Mouse (Mus musculus): ENCODE data around the gene Cd5. TPM values are rescaled to one million over a fixed set of nuclear protein-coding genes. Genes with fewer than 3 reads are reported as not detected.

The Cd5 gene
- polyA plus RNA-seq, 1 experiment from 2014 or later, result 0.18 TPM

DNA sequence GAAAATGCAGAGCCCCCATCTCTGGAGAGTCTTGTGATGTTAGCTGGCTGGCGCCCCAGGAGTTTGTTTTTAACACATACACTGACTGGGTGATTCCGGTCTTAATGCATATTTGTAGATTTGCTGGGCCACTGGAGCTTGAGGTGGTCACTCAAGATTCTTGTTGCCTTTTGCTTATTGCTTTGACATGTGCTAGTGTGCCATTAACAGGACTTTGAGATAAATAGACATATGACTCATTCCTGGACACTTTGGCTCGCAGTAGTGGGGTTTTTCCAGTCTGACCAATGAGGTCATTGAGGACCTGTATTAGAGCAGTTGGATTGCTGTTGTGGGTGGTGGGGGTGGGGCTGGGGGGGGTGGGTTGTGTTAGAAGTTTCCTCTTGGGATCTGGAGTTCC is 48.5 kb downstream of the Cd5 start:
- no peaks in the 10 kb centered on the region for H3K9me3 ChIP-seq (ENCODE audit: control insufficient read depth)
- TF ChIP-seq CTCF (IDR thresholded peaks at IDR 0.05; ENCODE audit: low read depth), result no peak
- H3K27ac ChIP-seq (ENCODE audit: low read depth, low read length), result peak overlapping the region; percentile 98
- H3K27me3 ChIP-seq (replicated peaks; ENCODE audit: control insufficient read depth, insufficient read depth, low read length), result no peaks in the 10 kb centered on the region
- no peak for ATAC-seq
- peak overlapping the region; percentile 87 for H3K4me2 ChIP-seq (replicated peaks; ENCODE audit: low read depth)
- peaks cover 26% of the 10 kb centered on the region for H3K4me1 ChIP-seq (replicated peaks; ENCODE audit: control insufficient read depth, insufficient read depth, low read length)
- no peak overlapping the region for H3K9ac ChIP-seq (ENCODE audit: low read depth, low read length)
- H3K4me3 ChIP-seq (ENCODE audit: low read depth, low read length), result peak overlapping the region; percentile 76; the same call in 1 of the 2 replicates
- 39% methylated on average over 3 of the region's 3 CpGs for WGBS
- no peaks in the 10 kb centered on the region; the same call in 1 of the 2 replicates for H3K36me3 ChIP-seq (ENCODE audit: control insufficient read depth, insufficient read depth)

DNA sequence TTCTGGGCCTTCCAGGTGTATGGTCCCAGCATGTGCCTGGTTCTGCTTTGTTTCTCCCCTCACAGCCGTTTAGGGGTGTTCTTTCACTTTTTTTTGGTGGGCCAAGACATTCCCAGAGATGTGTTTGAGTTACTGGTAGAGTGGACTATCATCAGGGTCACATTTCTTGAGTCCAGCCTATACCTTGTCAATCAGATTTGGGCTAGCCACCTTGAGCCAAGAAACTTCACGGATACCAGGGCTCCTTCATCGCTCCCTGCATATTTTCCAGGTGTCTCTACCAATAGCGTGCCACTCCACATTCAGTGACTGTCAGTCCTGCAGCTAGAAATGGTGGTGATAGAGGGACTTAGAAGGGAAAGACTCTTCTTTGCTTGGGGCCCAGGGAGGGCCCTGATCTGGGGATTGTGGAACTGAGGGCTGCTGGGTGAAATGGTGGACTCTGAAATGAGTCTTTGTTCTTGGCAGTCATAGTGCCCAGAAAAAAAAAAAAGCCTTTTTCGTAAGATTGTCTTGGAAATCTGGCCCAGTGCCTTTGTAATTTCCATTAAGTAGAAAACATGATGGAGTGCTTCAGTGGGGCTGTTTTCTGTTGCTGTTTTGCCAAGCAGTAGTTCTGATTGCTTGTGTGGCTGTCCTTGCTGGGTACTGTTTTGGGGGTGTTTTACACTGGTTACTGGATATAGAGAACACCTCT is 49.2 kb downstream of the Cd5 start:
- Histone ChIP-seq H3K4me2 (replicated peaks; ENCODE audit: low read depth) (peak overlapping the region; percentile 87), H3K4me3 (ENCODE audit: low read depth, low read length) (peak overlapping the region; percentile 76), H3K4me1 (replicated peaks; ENCODE audit: control insufficient read depth, insufficient read depth, low read length) (peaks cover 23% of the 10 kb centered on the region), H3K36me3 (ENCODE audit: control insufficient read depth, insufficient read depth) (no peaks in the 10 kb centered on the region; the same call in 1 of the 2 replicates), H3K27ac (ENCODE audit: low read depth, low read length) (peak overlapping the region; percentile 98), H3K9ac (ENCODE audit: low read depth, low read length) (peak overlapping the region; percentile 87), H3K9me3 (ENCODE audit: control insufficient read depth) (no peaks in the 10 kb centered on the region), H3K27me3 (replicated peaks; ENCODE audit: control insufficient read depth, insufficient read depth, low read length) (no peaks in the 10 kb centered on the region)
- TF ChIP-seq CTCF (IDR thresholded peaks at IDR 0.05; ENCODE audit: low read depth), result no peak
- no peak for ATAC-seq
- WGBS, result 31% methylated on average over 5 of the region's 5 CpGs

DNA sequence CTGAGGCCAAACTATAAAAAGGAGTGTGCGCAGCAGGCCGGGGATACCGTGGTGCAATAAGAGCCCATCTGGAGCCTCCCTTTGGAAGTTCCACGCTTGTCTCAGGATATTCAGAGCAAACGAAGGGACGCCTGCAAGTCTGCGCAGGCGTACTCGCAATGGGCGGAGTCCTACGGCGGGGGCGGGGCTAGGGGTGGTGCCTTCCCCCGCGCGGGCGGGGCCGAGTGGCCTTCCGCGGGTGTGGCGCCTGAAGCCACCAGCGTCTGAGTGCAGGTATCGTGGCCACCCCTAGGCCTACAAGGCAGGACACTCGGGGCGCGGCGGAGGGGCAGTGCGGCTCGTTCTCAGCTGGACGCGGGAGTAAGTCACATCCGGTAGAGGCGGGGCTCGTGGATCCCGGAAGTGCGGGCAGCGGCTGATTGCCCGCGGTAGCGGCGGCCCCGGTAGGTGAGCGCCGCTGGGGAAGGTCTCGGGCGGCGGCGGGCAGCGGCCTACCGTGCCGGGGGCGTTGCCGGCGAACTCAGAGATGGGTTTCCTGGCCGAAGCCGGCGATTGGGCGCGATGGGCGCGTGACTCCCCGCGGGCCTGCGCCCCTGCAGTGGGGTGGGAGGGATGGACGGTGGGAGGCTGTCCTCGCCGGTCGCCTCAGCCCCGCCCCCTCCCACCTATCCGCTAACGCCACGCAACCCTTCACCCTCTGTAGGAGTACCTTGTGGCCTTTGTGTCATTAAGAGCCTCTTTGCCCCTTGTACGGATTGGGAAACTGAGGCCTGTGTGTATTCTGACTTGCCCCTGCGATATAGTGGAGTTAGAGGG is 50.1 kb downstream of the Cd5 start, which contains the start of gene Vps37c:
Vps37c (plus strand) TSS at position 199 of the 816 bp plus-strand sequence.
- peaks cover 23% of the 10 kb centered on the region for H3K4me1 ChIP-seq (replicated peaks; ENCODE audit: control insufficient read depth, insufficient read depth, low read length)
- H3K27ac ChIP-seq (ENCODE audit: low read depth, low read length), result peak within 1 kb of the TSS; percentile 98
- peak within 1 kb of the TSS; percentile 87 for H3K4me2 ChIP-seq (replicated peaks; ENCODE audit: low read depth)
- ATAC-seq, result peak; percentile 93
- H3K4me3 ChIP-seq (ENCODE audit: low read depth, low read length), result peak within 1 kb of the TSS; percentile 76
- H3K36me3 ChIP-seq (ENCODE audit: control insufficient read depth, insufficient read depth), result no peaks in the 10 kb centered on the region; the same call in 1 of the 2 replicates
- under 1% methylated on average over 74 of the region's 74 CpGs for WGBS
- H3K27me3 ChIP-seq (replicated peaks; ENCODE audit: control insufficient read depth, insufficient read depth, low read length), result no peaks in the 10 kb centered on the region
- peak; percentile 40 for TF ChIP-seq CTCF (IDR thresholded peaks at IDR 0.05; ENCODE audit: low read depth)
- peak within 1 kb of the TSS; percentile 87 for H3K9ac ChIP-seq (ENCODE audit: low read depth, low read length)
- no peaks in the 10 kb centered on the region for H3K9me3 ChIP-seq (ENCODE audit: control insufficient read depth)

DNA sequence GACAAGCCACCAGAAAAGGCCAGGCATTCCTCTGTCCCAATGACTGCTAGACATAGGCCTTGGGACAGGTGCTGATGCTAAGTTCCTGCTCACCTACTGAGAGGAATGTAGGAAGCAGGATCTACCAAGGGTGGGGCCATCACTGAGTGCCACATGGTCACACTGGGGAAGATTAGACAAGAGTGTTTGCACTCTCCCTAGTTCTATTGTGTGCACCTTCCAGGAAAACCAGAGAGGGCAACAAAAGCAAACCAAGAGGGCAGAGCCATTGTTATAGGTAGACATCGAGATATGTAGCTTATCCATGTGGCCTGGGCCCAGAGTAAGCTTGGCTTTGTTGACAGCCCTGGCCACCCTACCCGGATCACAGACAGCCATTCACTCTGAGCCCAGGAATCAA is 53.1 kb downstream of the Cd5 start:
- Histone ChIP-seq H3K9ac (ENCODE audit: low read depth, low read length) (no peak overlapping the region), H3K4me3 (ENCODE audit: low read depth, low read length) (no peak overlapping the region), H3K36me3 (ENCODE audit: control insufficient read depth, insufficient read depth) (no peaks in the 10 kb centered on the region), H3K4me1 (replicated peaks; ENCODE audit: control insufficient read depth, insufficient read depth, low read length) (peaks cover 15% of the 10 kb centered on the region), H3K27ac (ENCODE audit: low read depth, low read length) (no peak overlapping the region), H3K27me3 (replicated peaks; ENCODE audit: control insufficient read depth, insufficient read depth, low read length) (no peaks in the 10 kb centered on the region), H3K9me3 (ENCODE audit: control insufficient read depth) (no peaks in the 10 kb centered on the region), H3K4me2 (replicated peaks; ENCODE audit: low read depth) (no peak overlapping the region)
- WGBS, result 54% methylated on average over 2 of the region's 2 CpGs
- TF ChIP-seq CTCF (IDR thresholded peaks at IDR 0.05; ENCODE audit: low read depth), result no peak
- ATAC-seq, result no peak

DNA sequence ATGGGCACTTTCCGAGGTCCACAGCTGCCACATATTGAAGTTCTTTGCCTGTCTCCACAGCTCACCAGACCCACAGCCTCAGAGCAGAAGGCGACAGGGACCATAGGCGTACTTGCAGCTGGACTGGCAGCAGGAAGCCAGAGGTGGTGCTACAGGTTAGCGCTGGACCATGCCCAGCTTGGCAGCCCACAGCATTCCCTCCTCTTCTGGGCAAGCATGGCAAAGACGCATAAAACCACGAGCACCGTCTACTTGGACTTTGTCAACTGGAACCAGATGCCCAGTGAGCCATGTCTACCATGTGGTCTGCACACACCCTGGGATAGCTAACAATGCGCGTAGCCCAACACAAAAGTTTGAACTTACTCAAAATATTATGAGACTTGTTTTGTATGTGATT is 53.7 kb downstream of the Cd5 start:
- no peak for TF ChIP-seq CTCF (IDR thresholded peaks at IDR 0.05; ENCODE audit: low read depth)

DNA sequence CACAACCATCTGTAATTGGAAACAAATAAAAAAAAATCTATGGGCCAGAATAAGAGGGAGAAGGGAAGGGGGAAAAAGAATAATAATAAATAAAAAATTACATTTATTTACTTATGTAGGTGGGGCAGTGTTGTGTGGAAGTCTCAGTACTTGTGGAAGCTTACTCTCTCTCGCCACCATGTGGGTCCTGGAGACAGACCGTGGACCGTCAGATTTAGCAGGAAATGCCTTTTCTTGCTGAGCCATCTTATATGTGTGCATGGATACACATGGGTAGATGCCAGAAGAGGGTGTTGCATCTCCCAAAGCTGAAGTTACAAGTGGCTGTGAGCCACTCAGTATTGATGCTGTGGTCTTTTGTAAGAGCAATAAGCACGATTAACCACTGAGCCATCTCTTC is 57.2 kb downstream of the Cd5 start:
- ATAC-seq, result no peak
- H3K9ac ChIP-seq (ENCODE audit: low read depth, low read length), result no peak overlapping the region
- H3K27me3 ChIP-seq (replicated peaks; ENCODE audit: control insufficient read depth, insufficient read depth, low read length), result no peaks in the 10 kb centered on the region
- H3K9me3 ChIP-seq (ENCODE audit: control insufficient read depth), result no peaks in the 10 kb centered on the region
- H3K4me3 ChIP-seq (ENCODE audit: low read depth, low read length), result no peak overlapping the region
- H3K4me1 ChIP-seq (replicated peaks; ENCODE audit: control insufficient read depth, insufficient read depth, low read length), result no peaks in the 10 kb centered on the region
- no peak overlapping the region for H3K27ac ChIP-seq (ENCODE audit: low read depth, low read length)
- peak; percentile 45 for TF ChIP-seq CTCF (IDR thresholded peaks at IDR 0.05; ENCODE audit: low read depth)
- H3K36me3 ChIP-seq (ENCODE audit: control insufficient read depth, insufficient read depth), result no peaks in the 10 kb centered on the region
- 41% methylated on average over 4 of the region's 4 CpGs for WGBS
- H3K4me2 ChIP-seq (replicated peaks; ENCODE audit: low read depth), result no peak overlapping the region

More for the DNA sequence above, 53.7 kb downstream of the Cd5 start:
- no peaks in the 10 kb centered on the region for H3K36me3 ChIP-seq (ENCODE audit: control insufficient read depth, insufficient read depth)
- no peak overlapping the region for H3K27ac ChIP-seq (ENCODE audit: low read depth, low read length)
- ATAC-seq, result no peak
- H3K4me2 ChIP-seq (replicated peaks; ENCODE audit: low read depth), result no peak overlapping the region
- peaks cover 12% of the 10 kb centered on the region; the same call in 1 of the 2 replicates for H3K4me1 ChIP-seq (replicated peaks; ENCODE audit: control insufficient read depth, insufficient read depth, low read length)
- H3K9me3 ChIP-seq (ENCODE audit: control insufficient read depth), result no peaks in the 10 kb centered on the region
- H3K27me3 ChIP-seq (replicated peaks; ENCODE audit: control insufficient read depth, insufficient read depth, low read length), result no peaks in the 10 kb centered on the region
- no peak overlapping the region for H3K9ac ChIP-seq (ENCODE audit: low read depth, low read length)
- no peak overlapping the region for H3K4me3 ChIP-seq (ENCODE audit: low read depth, low read length)
- WGBS, result 93% methylated on average over 9 of the region's 9 CpGs

Measured in intestine, postnatal 0 days (tissue).